Mouse (Mus musculus) cerebellum, postnatal 14 days (tissue): ENCODE data around the gene Vmn1r17.
"Not testable (repeated sequence)": the region's sequence is repeated elsewhere in the genome, so short reads cannot be mapped to it uniquely, and the experiment has no call there.

Experiments
- DNase-seq, 2 experiments: peaks; one replicate each; pipeline ENCODE4 v3.0.0; 2021; ENCODE audit warnings: mixed read lengths in 2 of 2

Gene Vmn1r17

GRCm38 (mm10) chr6:57363627-57364026 lies at the start of gene Vmn1r17:
Gene Vmn1r17 (minus strand): TSS chr6:57363727.
- no peak for DNase-seq

GRCm38 (mm10) chr6:57403480-57403879 lies 40.0 kb upstream of the Vmn1r17 start, which contains the start of gene Vmn1r19:
Gene Vmn1r19 (plus strand): TSS chr6:57403780.
- DNase-seq, result not testable (repeated sequence)

- no peak for DNase-seq
Observed at GRCm38 (mm10) chr6:57395683-57396082, 32.2 kb upstream of the Vmn1r17 start, which contains the start of gene Vmn1r18. Gene Vmn1r18 (minus strand): TSS chr6:57395783.

- no peak for DNase-seq
Observed at GRCm38 (mm10) chr6:57367496-57367895, 4.0 kb upstream of the Vmn1r17 start.

- DNase-seq, result not testable (repeated sequence)
Observed at GRCm38 (mm10) chr6:57365866-57366265, 2.3 kb upstream of the Vmn1r17 start.

GRCm38 (mm10) chr6:57356864-57357263 lies 6.7 kb downstream of the Vmn1r17 start:
- no peak for DNase-seq

- no peak for DNase-seq
Observed at GRCm38 (mm10) chr6:57329394-57329793, 34.1 kb downstream of the Vmn1r17 start, which contains the start of gene Vmn1r16. Gene Vmn1r16 (minus strand): TSS chr6:57329494.

- no peak for DNase-seq
Observed at GRCm38 (mm10) chr6:57326176-57326575, 37.4 kb downstream of the Vmn1r17 start.
